8 mouse cellular contexts compared by ENCODE assay signal in the genomic region with DNA sequence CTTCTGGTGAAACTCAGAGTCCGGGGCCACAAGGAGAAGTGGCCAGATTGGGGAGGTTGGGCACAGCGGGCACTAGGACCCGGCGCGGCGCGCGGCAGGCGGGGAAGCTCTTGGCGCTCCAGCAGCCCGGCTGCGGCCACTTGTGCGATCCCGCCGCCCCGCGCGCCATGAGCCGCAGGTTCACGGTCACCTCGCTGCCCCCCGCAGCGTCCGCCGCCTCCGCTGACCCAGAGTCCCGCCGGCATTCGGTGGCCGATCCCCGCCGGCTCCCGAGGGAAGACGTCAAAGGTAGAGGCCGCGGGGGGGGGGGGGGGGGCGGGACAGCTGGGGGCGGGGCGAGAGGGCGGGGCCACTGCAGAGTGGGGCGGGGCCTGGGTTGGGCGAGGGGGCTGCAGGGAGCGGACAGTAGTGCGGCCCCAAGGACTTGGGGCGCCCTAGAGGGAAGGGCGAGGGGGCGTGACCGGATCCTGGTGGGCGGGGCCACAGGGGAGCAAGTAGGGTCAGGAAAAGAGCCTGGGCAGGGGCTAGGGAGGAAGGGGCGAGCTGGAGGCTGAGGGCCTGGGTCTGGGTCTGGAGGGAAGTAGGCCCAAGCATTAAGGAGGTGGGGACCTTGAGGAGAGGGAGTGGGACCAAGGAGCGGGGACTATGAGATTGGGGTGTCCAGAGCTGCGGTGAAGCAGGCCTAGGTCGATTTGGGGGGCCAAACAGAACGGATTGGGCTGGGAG. TPM values are rescaled to one million over a fixed set of nuclear protein-coding genes. Genes with fewer than 3 reads are reported as not detected.
A peak's percentile ranks its signal among the peaks of the same experiment; 100 is the strongest.
DNase-seq lines count a peak whose midpoint lies in the region; ATAC-seq and TF ChIP-seq lines count a peak whose summit lies in the region.

A gene (plus strand): TSS at position 87 of the 726 bp plus-strand sequence.

- no peaks in the 10 kb centered on the region; the same call in 1 of the 2 replicates for H3K27me3 ChIP-seq in hindbrain, embryonic 16.5 days (replicated peaks; ENCODE audit: control insufficient read depth, insufficient read depth, low read length)
- peaks cover 78% of the 10 kb centered on the region for H3K27me3 ChIP-seq in megakaryocyte, embryonic 14.5 days (replicated peaks)
- H3K27me3 ChIP-seq in splenic B cell, adult 2 months (ENCODE audit: control insufficient read depth, insufficient read depth, low read length, poor library complexity, severe bottlenecking) = no peaks in the 10 kb centered on the region

- no peaks in the 10 kb centered on the region for H3K4me1 ChIP-seq in embryonic fibroblast, embryonic 13.5 days (ENCODE audit: control insufficient read depth, insufficient read depth, low read length)
- peaks cover 31% of the 10 kb centered on the region for H3K4me1 ChIP-seq in hindbrain, embryonic 16.5 days (ENCODE audit: control insufficient read depth, insufficient read depth, low read depth, low read length)
- peaks cover 19% of the 10 kb centered on the region for H3K4me1 ChIP-seq in megakaryocyte, embryonic 14.5 days

- peak; percentile 65 for ATAC-seq in hindbrain, embryonic 16.5 days

- H3K27ac ChIP-seq in left cerebral cortex, adult 2 months = peak within 1 kb of the TSS; percentile 69
- H3K27ac ChIP-seq in embryonic fibroblast, embryonic 13.5 days (ENCODE audit: insufficient read depth, low read length) = no peak within 1 kb of the TSS
- peak within 1 kb of the TSS; percentile 80 for H3K27ac ChIP-seq in hindbrain, embryonic 16.5 days (ENCODE audit: low read depth, low read length)

- TF ChIP-seq CTCF in left cerebral cortex, adult 2 months (IDR thresholded peaks at IDR 0.05) = no peak
- no peak for TF ChIP-seq CTCF in embryonic fibroblast, embryonic 13.5 days (IDR thresholded peaks at IDR 0.05; ENCODE audit: borderline replicate concordance, insufficient read depth, low read length)

- H3K4me3 ChIP-seq in left cerebral cortex, adult 2 months = peak within 1 kb of the TSS; percentile 57
- peak within 1 kb of the TSS; percentile 43 for H3K4me3 ChIP-seq in embryonic fibroblast, embryonic 13.5 days (ENCODE audit: insufficient read depth, low read length)
- H3K4me3 ChIP-seq in hindbrain, embryonic 16.5 days (ENCODE audit: low read length) = peak within 1 kb of the TSS; percentile 63
- H3K4me3 ChIP-seq in megakaryocyte, embryonic 14.5 days (replicated peaks) = peak within 1 kb of the TSS; percentile 92

- TF ChIP-seq POLR2A in embryonic fibroblast, embryonic 13.5 days (IDR thresholded peaks at IDR 0.05; ENCODE audit: low read depth, low read length) = no peak

- H3K4me2 ChIP-seq in hindbrain, embryonic 16.5 days (ENCODE audit: low read length) = peak within 1 kb of the TSS; percentile 69

- intact Hi-C loops in left cerebral cortex, adult 2 months (cut with DNase I) = loop anchor here (2.0 to 10.0 kb wide), 3 partner anchors 72 to 394 kb away; no protein-coding TSS in a partner anchor
- intact Hi-C loops in left cerebral cortex, postnatal 14 days (cut with DNase I) = loop anchor here (5.0 to 10.0 kb wide), 4 partner anchors 71 to 401 kb away; a partner anchor contains a TSS

- peak; percentile 70 for DNase-seq in left cerebral cortex, adult 2 months (ENCODE audit: extremely low spot score in 1 of 2, low spot score in 2 of 2)
- DNase-seq in left cerebral cortex, adult 9 months (ENCODE audit: low spot score in 2 of 2) = no peak
- peak; percentile 46 to 47 for DNase-seq in adrenal gland, postnatal 4 days (ENCODE audit: low spot score in 2 of 2)
- DNase-seq in left cerebral cortex, postnatal 14 days (ENCODE audit: low spot score in 2 of 2) = peak in 1 of 2 experiments; percentile 64
- peak; percentile 58 for DNase-seq in splenic B cell, adult 2 months (ENCODE audit: low read depth, low spot score)

- 1% methylated on average over 38 of the region's 54 CpGs for WGBS in hindbrain, embryonic 16.5 days

- H3K9me3 ChIP-seq in hindbrain, embryonic 16.5 days (ENCODE audit: control insufficient read depth, low read length) = no peaks in the 10 kb centered on the region
- peaks cover 31% of the 10 kb centered on the region for H3K9me3 ChIP-seq in megakaryocyte, embryonic 14.5 days

- peak within 1 kb of the TSS; percentile 79 for H3K9ac ChIP-seq in hindbrain, embryonic 16.5 days (ENCODE audit: low read depth, low read length)

- H3K36me3 ChIP-seq in hindbrain, embryonic 16.5 days (ENCODE audit: control insufficient read depth, insufficient read depth, low read length) = no peaks in the 10 kb centered on the region
- H3K36me3 ChIP-seq in megakaryocyte, embryonic 14.5 days (replicated peaks; ENCODE audit: low read length) = no peaks in the 10 kb centered on the region
- H3K36me3 ChIP-seq in splenic B cell, adult 2 months (ENCODE audit: control insufficient read depth, insufficient read depth, low read length, poor library complexity, severe bottlenecking) = no peaks in the 10 kb centered on the region

RNA-seq across cellular contexts. Expression of the gene that starts here (rescaled TPM):
- total RNA-seq in left cerebral cortex, adult 2 months (2021) = 100 to 1,000 TPM; 575 to 581 TPM
- total RNA-seq in adrenal gland, postnatal 4 days (2021) = 10 to 100 TPM; 12.7 to 14.0 TPM
- 0.55 and 1.4 TPM in 2 replicates for polyA plus RNA-seq in embryonic fibroblast, embryonic 13.5 days (2011; ENCODE audit: insufficient read length, low read depth, missing spikeins)
- 52.7 and 54.9 TPM in 2 replicates for polyA plus RNA-seq in hindbrain, embryonic 16.5 days (2015; fragmentation: Nextera tagmentation; extraction: Ambion mirVana)
- total RNA-seq in left cerebral cortex, postnatal 14 days (2021) = 100 to 1,000 TPM; 451 to 495 TPM
- 0.47 and 0.89 TPM in 2 replicates for polyA plus RNA-seq in megakaryocyte, embryonic 14.5 days (2012; ENCODE audit: insufficient read depth, low replicate concordance)

Comparison
In these comparisons a context has a peak if more than half of its experiments do, and no peak if none do; other contexts are left out.
1. RNA of the gene that starts here (total RNA-seq): 575 to 581 TPM in left cerebral cortex, adult 2 months and 451 to 495 TPM in left cerebral cortex, postnatal 14 days; 12.7 to 14.0 TPM in adrenal gland, postnatal 4 days; every median in the first group is over 10 times any median in the second.
2. RNA of the gene that starts here (polyA plus RNA-seq): 52.7 to 54.9 TPM in hindbrain, embryonic 16.5 days; 0.55 to 1.4 TPM in embryonic fibroblast, embryonic 13.5 days and 0.47 to 0.89 TPM in megakaryocyte, embryonic 14.5 days; every median in the first group is over 10 times any median in the second.
3. DNase-seq: peak in left cerebral cortex, adult 2 months (2 of 2), adrenal gland, postnatal 4 days (2 of 2) and splenic B cell, adult 2 months (single experiment); none in left cerebral cortex, adult 9 months (0 of 2).
4. Peak in every context shown above with its lines, with median percentiles within 50 percentile points of each other: H3K4me3 ChIP-seq.